Mouse (Mus musculus) spleen, postnatal 0 days (tissue): ENCODE measurements around the gene Ppp1r3a. TPM values are rescaled to one million over a fixed set of nuclear protein-coding genes. Genes with fewer than 3 reads are reported as not detected.

ENCODE experiments used
- polyA plus RNA-seq: library from polyadenylated mRNA; unstranded; fragments of >200 nt; fragmentation: Nextera tagmentation; extraction: Ambion mirVana; gene quantifications from 2 replicates; pipeline ENCODE4 v1.2.1, GENCODE M21; 2015

Gene Ppp1r3a
- not detected in 2 replicates for polyA plus RNA-seq

GRCm38 (mm10) chr6:14754901-14755591, at the start of gene Ppp1r3a:
TSS of gene Ppp1r3a (minus strand) at chr6:14755274.

Other genes starting within 250 kb of the Ppp1r3a start
- 1.6 and 1.9 TPM in 2 replicates for gene Foxp2, start 146.1 kb upstream of the Ppp1r3a start, polyA plus RNA-seq